Mouse (Mus musculus) mouse embryonic stem cell (cell line): Measurements from ENCODE around the gene Sema3c.

Experiments
- in situ Hi-C, 2 experiments: fragments of 300-500 bp; cut with MboI; formaldehyde crosslinking; loops; 1 replicate in 1 of 2; 3 replicates in 1 of 2; pipeline ENCODE4 v1.14.3; 2019 to 2020; ENCODE audit warnings: low sequenced_read_pairs in 2 of 2, low pct_unique_long_range_greater_than_20kb in 1 of 2, mixed read lengths in 1 of 2; ENCODE audit not compliant: unreplicated experiment in 1 of 2

The Sema3c gene

GRCm38 (mm10) chr5:17747143-17747542 is 173.1 kb downstream of the Sema3c start:
- in situ Hi-C loops = no loop called here

- in situ Hi-C loops = no loop called here
Observed at GRCm38 (mm10) chr5:17748293-17748692, 174.2 kb downstream of the Sema3c start.

GRCm38 (mm10) chr5:17753471-17754005 is 179.5 kb downstream of the Sema3c start:
- in situ Hi-C loops = loop anchor here in 1 of 2 experiments (25.0 kb wide), 1 partner anchor 816 kb away; no protein-coding TSS in a partner anchor

DNA sequence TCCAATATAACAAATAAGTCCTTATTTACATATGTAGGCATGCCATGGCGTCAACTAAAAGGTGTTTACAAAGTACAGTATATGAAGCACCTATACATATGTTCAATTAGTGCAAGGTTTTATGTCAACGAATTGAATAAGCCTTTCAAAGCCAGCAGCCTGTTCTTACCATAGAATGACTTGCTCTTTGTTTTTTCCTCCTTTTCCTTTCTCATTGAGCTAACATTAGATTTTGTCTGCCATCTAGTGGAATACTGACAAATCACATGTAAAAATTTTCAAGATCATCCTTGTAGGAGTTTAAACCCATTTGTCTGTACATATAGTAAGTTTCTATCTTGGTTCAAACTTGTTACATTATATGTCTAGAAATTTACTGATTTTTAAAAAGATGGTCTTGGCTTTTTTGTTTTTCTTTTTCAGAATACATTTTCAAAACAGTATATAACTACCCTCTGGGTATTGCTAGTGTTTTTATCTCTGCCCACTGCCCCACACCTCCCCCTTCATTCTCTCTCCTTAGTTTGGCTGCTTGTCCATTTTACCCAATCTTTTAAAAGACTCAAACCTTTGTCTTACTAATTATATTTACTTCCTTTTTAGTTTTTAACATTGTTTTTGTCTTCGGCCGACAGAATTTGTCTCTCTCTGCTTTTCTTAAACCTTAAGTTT is 192.1 kb downstream of the Sema3c start:
- in situ Hi-C loops = loop anchor here in 1 of 2 experiments (25.0 kb wide), 1 partner anchor 829 kb away; no protein-coding TSS in a partner anchor

DNA sequence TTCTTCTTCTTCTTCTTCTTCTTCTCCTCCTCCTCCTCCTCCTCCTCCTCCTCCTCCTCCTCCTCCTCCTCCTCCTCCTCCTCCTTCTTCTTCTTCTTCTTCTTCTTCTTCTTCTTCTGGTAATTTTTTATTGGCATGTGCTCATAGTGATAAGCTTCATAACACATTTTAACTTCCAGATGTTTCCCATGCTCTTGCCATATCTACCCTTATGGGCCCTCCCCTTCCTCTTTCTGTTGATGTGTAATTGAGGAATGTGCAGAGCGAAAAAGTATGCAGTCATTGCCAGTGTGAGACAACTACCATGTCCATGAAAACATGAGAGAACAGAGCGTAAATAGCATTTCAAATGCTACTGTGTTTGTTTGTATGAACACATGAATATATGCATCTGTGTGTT is 196.2 kb downstream of the Sema3c start:
- in situ Hi-C loops = loop anchor here in 1 of 2 experiments (25.0 kb wide), 1 partner anchor 833 kb away; no protein-coding TSS in a partner anchor

GRCm38 (mm10) chr5:17776571-17776970 is 202.5 kb downstream of the Sema3c start:
- in situ Hi-C loops = no loop called here
